Mouse (Mus musculus) kidney, embryonic 14.5 days (tissue): ENCODE data around the gene Plvap. TPM values are rescaled to one million over a fixed set of nuclear protein-coding genes. Genes with fewer than 3 reads are reported as not detected.

Experiments used
- ATAC-seq: fragments of 200-750 bp; cut with Nextera tagmentation; 2 replicates; pipeline ENCODE4 v1.8.0; 2017; ENCODE audit warnings: moderate number of reproducible peaks, mild to moderate bottlenecking, moderate TSS enrichment, moderate library complexity; ENCODE audit not compliant: low FRiP score, low TSS enrichment
- H3K27ac ChIP-seq: fragments of 300-500 bp; sonication (generic); 2 replicates; pipeline ENCODE4 v1.5.1; 2014; ENCODE audit warnings: low read depth, mild to moderate bottlenecking, low read length, moderate library complexity, mixed read lengths
- H3K27me3 ChIP-seq: fragments of 300-500 bp; sonication (generic); 2 replicates; pipeline ENCODE4 v1.6.1; 2014; ENCODE audit warnings: mild to moderate bottlenecking, low read length; ENCODE audit not compliant: control insufficient read depth, insufficient read depth
- H3K36me3 ChIP-seq: fragments of 300-500 bp; sonication (generic); 2 replicates; pipeline ENCODE4 v1.6.1; 2014; ENCODE audit warnings: low read length, mixed read lengths; ENCODE audit not compliant: control insufficient read depth, insufficient read depth
- H3K4me1 ChIP-seq: fragments of 300-500 bp; sonication (generic); 2 replicates; pipeline ENCODE4 v1.6.1; 2014; ENCODE audit warnings: low read length, mixed read lengths; ENCODE audit not compliant: control insufficient read depth, insufficient read depth
- H3K4me2 ChIP-seq: fragments of 300-500 bp; sonication (generic); replicated peaks from 2 replicates; pipeline ENCODE4 v1.6.1; 2014; ENCODE audit warnings: low read depth, mild to moderate bottlenecking, low read length
- H3K4me3 ChIP-seq: fragments of 300-500 bp; sonication (generic); 2 replicates; pipeline ENCODE4 v1.5.1; 2014; ENCODE audit warnings: mild to moderate bottlenecking, low read length
- H3K9ac ChIP-seq: fragments of 300-500 bp; sonication (generic); 2 replicates; pipeline ENCODE4 v1.6.1; 2014; ENCODE audit warnings: low read depth, mild to moderate bottlenecking, low read length, moderate library complexity
- H3K9me3 ChIP-seq: fragments of 300-500 bp; sonication (generic); 2 replicates; pipeline ENCODE4 v1.6.1; 2016; ENCODE audit warnings: low read length; ENCODE audit not compliant: control insufficient read depth
- WGBS: fragments of 180-500 bp; shearing (Covaris S2); extraction: QIAGEN DNeasy Blood & Tissue Kit; methylation state at CpG from one replicate; pipeline ENCODE4 v1.1.7; 2014; 5-methylcytosine and 5-hydroxymethylcytosine counted together
- polyA plus RNA-seq: library from polyadenylated mRNA; unstranded; fragments of >200 nt; fragmentation: Nextera tagmentation; extraction: Ambion mirVana; gene quantifications from 2 replicates; pipeline ENCODE4 v1.2.1, GENCODE M21; 2014

Gene Plvap
- polyA plus RNA-seq, 1 experiment from 2014 or later, result 123 TPM

- Histone ChIP-seq H3K9ac (0 out of 2 replicates have a peak overlapping the region, but pooled peaks have one; percentile 89), H3K27me3 (no peaks in the 10 kb centered on the region), H3K4me3 (peak overlapping the region; percentile 83), H3K4me1 (peaks cover 11% of the 10 kb centered on the region), H3K9me3 (no peaks in the 10 kb centered on the region), H3K4me2 (peak overlapping the region; percentile 62), H3K36me3 (peaks cover 13% of the 10 kb centered on the region; the same call in 1 of the 2 replicates), H3K27ac (no peak overlapping the region)
- 18% methylated on average over 7 of the region's 7 CpGs for WGBS
- no peak for ATAC-seq
Observed at GRCm38 (mm10) chr8:71486136-71486529, 25.4 kb downstream of the Plvap start.

- no peaks in the 10 kb centered on the region for H3K27me3 ChIP-seq
- peaks cover 11% of the 10 kb centered on the region; the same call in 1 of the 2 replicates for H3K36me3 ChIP-seq
- peak within 1 kb of the TSS; percentile 65; the same call in 1 of the 2 replicates for H3K27ac ChIP-seq
- ATAC-seq, result peak; percentile 63
- H3K4me3 ChIP-seq, result peak within 1 kb of the TSS; percentile 83
- WGBS, result 6% methylated on average over 57 of the region's 58 CpGs
- H3K9me3 ChIP-seq, result no peaks in the 10 kb centered on the region
- peaks cover 14% of the 10 kb centered on the region for H3K4me1 ChIP-seq
- H3K4me2 ChIP-seq, result peak within 1 kb of the TSS; percentile 62
- peak within 1 kb of the TSS; percentile 89 for H3K9ac ChIP-seq
Observed at GRCm38 (mm10) chr8:71485142-71486135, 26.1 kb downstream of the Plvap start, which contains the start of gene Ano8. Gene Ano8 (minus strand): TSS chr8:71485963.

GRCm38 (mm10) chr8:71484736-71485135, 26.8 kb downstream of the Plvap start:
- no peak for ATAC-seq
- peak overlapping the region; percentile 62 for H3K4me2 ChIP-seq
- peak overlapping the region; percentile 83; the same call in 1 of the 2 replicates for H3K4me3 ChIP-seq
- H3K4me1 ChIP-seq, result peaks cover 14% of the 10 kb centered on the region
- peaks cover 9% of the 10 kb centered on the region; the same call in 1 of the 2 replicates for H3K36me3 ChIP-seq
- WGBS, result 95% methylated on average over 19 of the region's 19 CpGs
- H3K9me3 ChIP-seq, result no peaks in the 10 kb centered on the region
- H3K27ac ChIP-seq, result no peak overlapping the region
- no peaks in the 10 kb centered on the region for H3K27me3 ChIP-seq
- peak overlapping the region; percentile 89; the same call in 1 of the 2 replicates for H3K9ac ChIP-seq

- Histone ChIP-seq H3K4me1 (peaks cover 8% of the 10 kb centered on the region), H3K4me2 (no peak overlapping the region), H3K4me3 (no peak overlapping the region), H3K36me3 (peaks cover 9% of the 10 kb centered on the region; the same call in 1 of the 2 replicates), H3K27ac (no peak overlapping the region), H3K9me3 (no peaks in the 10 kb centered on the region), H3K9ac (no peak overlapping the region), H3K27me3 (no peaks in the 10 kb centered on the region)
- 53% methylated on average over 8 of the region's 8 CpGs for WGBS
- no peak for ATAC-seq
Observed at GRCm38 (mm10) chr8:71483932-71484331, 27.6 kb downstream of the Plvap start.

- Histone ChIP-seq H3K9ac (no peak overlapping the region), H3K36me3 (peaks cover 22% of the 10 kb centered on the region), H3K9me3 (no peaks in the 10 kb centered on the region), H3K27me3 (no peaks in the 10 kb centered on the region), H3K4me3 (no peak overlapping the region), H3K4me1 (peaks cover 14% of the 10 kb centered on the region), H3K4me2 (no peak overlapping the region), H3K27ac (no peak overlapping the region)
- 94% methylated on average over 11 of the region's 11 CpGs for WGBS
- no peak for ATAC-seq
Observed at GRCm38 (mm10) chr8:71478943-71479342, 32.6 kb downstream of the Plvap start.

- Histone ChIP-seq H3K27ac (no peak overlapping the region), H3K4me2 (peak overlapping the region; percentile 89), H3K9me3 (no peaks in the 10 kb centered on the region), H3K9ac (peak overlapping the region; percentile 72), H3K27me3 (no peaks in the 10 kb centered on the region), H3K4me1 (peaks cover 14% of the 10 kb centered on the region), H3K4me3 (peak overlapping the region; percentile 53), H3K36me3 (peaks cover 35% of the 10 kb centered on the region)
- no peak for ATAC-seq
- WGBS, result 48% methylated on average over 14 of the region's 14 CpGs
Observed at GRCm38 (mm10) chr8:71477196-71477845, 34.2 kb downstream of the Plvap start.

GRCm38 (mm10) chr8:71476099-71476940, 35.2 kb downstream of the Plvap start:
- Histone ChIP-seq H3K4me2 (peak overlapping the region; percentile 89), H3K9ac (peak overlapping the region; percentile 72), H3K27me3 (no peaks in the 10 kb centered on the region), H3K27ac (peak overlapping the region; percentile 68), H3K4me3 (peak overlapping the region; percentile 53), H3K36me3 (peaks cover 40% of the 10 kb centered on the region), H3K4me1 (peaks cover 14% of the 10 kb centered on the region), H3K9me3 (no peaks in the 10 kb centered on the region)
- 1% methylated on average over 54 of the region's 121 CpGs for WGBS
- ATAC-seq, result peak; percentile 75

GRCm38 (mm10) chr8:71475702-71476075, 35.9 kb downstream of the Plvap start:
- Histone ChIP-seq H3K9ac (peak overlapping the region; percentile 72; the same call in 1 of the 2 replicates), H3K4me3 (peak overlapping the region; percentile 53), H3K4me2 (peak overlapping the region; percentile 89), H3K36me3 (peaks cover 46% of the 10 kb centered on the region), H3K27me3 (no peaks in the 10 kb centered on the region), H3K9me3 (no peaks in the 10 kb centered on the region), H3K27ac (peak overlapping the region; percentile 68), H3K4me1 (peaks cover 11% of the 10 kb centered on the region)
- WGBS, result 25% methylated on average over 4 of the region's 4 CpGs
- ATAC-seq, result no peak; the same call in 1 of the 2 replicates
